Mouse (Mus musculus) hindbrain, embryonic 16.5 days (tissue): ENCODE results near the gene Mthfr. TPM values are rescaled to one million over a fixed set of nuclear protein-coding genes. Genes with fewer than 3 reads are reported as not detected.
A peak's percentile ranks its signal among the peaks of the same experiment; 100 is the strongest.
"Not testable (repeated sequence)": the region's sequence is repeated elsewhere in the genome, so short reads cannot be mapped to it uniquely, and the experiment has no call there.

Experiments used
- ATAC-seq: fragments of 200-750 bp; cut with Nextera tagmentation; 2 replicates; pipeline ENCODE4 v1.8.0; 2017; ENCODE audit warnings: moderate TSS enrichment, moderate library complexity
- H3K27ac ChIP-seq: fragments of 300-500 bp; sonication (generic); 2 replicates; pipeline ENCODE4 v1.5.1; 2014; ENCODE audit warnings: low read depth, mild to moderate bottlenecking, control low read depth, low read length, moderate library complexity
- H3K27me3 ChIP-seq: fragments of 300-500 bp; sonication (generic); replicated peaks from 2 replicates; pipeline ENCODE4 v1.6.1; 2014; ENCODE audit warnings: low read length; ENCODE audit not compliant: control insufficient read depth, insufficient read depth
- H3K36me3 ChIP-seq: fragments of 300-500 bp; sonication (generic); 2 replicates; pipeline ENCODE4 v1.6.1; 2014; ENCODE audit warnings: mild to moderate bottlenecking, low read length, moderate library complexity, mixed read lengths; ENCODE audit not compliant: control insufficient read depth, insufficient read depth
- H3K4me1 ChIP-seq: fragments of 300-500 bp; sonication (generic); 2 replicates; pipeline ENCODE4 v1.6.1; 2014; ENCODE audit warnings: low read depth, low read length; ENCODE audit not compliant: control insufficient read depth, insufficient read depth
- H3K4me2 ChIP-seq: fragments of 300-500 bp; sonication (generic); 2 replicates; pipeline ENCODE4 v1.6.1; 2014; ENCODE audit warnings: mild to moderate bottlenecking, low read length, control low read depth, moderate library complexity
- H3K4me3 ChIP-seq: fragments of 300-500 bp; sonication (generic); 2 replicates; pipeline ENCODE4 v1.5.1; 2014; ENCODE audit warnings: mild to moderate bottlenecking, low read length, control low read depth, moderate library complexity
- H3K9ac ChIP-seq: fragments of 300-500 bp; sonication (generic); 2 replicates; pipeline ENCODE4 v1.6.1; 2014; ENCODE audit warnings: low read depth, mild to moderate bottlenecking, control low read depth, low read length, moderate library complexity
- H3K9me3 ChIP-seq: fragments of 300-500 bp; sonication (generic); 2 replicates; pipeline ENCODE4 v1.6.1; 2014; ENCODE audit warnings: mild to moderate bottlenecking, low read length, moderate library complexity; ENCODE audit not compliant: control insufficient read depth
- WGBS: fragments of 180-500 bp; shearing (Covaris S2); extraction: QIAGEN DNeasy Blood & Tissue Kit; methylation state at CpG from one replicate; pipeline ENCODE4 v1.1.7; 2014; 5-methylcytosine and 5-hydroxymethylcytosine counted together
- polyA plus RNA-seq: library from polyadenylated mRNA; unstranded; fragments of >200 nt; fragmentation: Nextera tagmentation; extraction: Ambion mirVana; gene quantifications from 2 replicates; pipeline ENCODE4 v1.2.1, GENCODE M21; 2015

The Mthfr gene
- polyA plus RNA-seq, 1 experiment from 2014 or later = 16.5 TPM

- no peak for ATAC-seq
- Histone ChIP-seq H3K27me3 (no peaks in the 10 kb centered on the region), H3K4me1 (peaks cover 34% of the 10 kb centered on the region), H3K4me3 (no peak overlapping the region), H3K27ac (no peak overlapping the region), H3K36me3 (peaks cover 7% of the 10 kb centered on the region; the same call in 1 of the 2 replicates), H3K4me2 (no peak overlapping the region), H3K9ac (no peak overlapping the region), H3K9me3 (no peaks in the 10 kb centered on the region)
- 93% methylated on average over 2 of the region's 2 CpGs for WGBS
Observed at GRCm38 (mm10) chr4:148044113-148044512, 5.2 kb downstream of the Mthfr start.

DNA sequence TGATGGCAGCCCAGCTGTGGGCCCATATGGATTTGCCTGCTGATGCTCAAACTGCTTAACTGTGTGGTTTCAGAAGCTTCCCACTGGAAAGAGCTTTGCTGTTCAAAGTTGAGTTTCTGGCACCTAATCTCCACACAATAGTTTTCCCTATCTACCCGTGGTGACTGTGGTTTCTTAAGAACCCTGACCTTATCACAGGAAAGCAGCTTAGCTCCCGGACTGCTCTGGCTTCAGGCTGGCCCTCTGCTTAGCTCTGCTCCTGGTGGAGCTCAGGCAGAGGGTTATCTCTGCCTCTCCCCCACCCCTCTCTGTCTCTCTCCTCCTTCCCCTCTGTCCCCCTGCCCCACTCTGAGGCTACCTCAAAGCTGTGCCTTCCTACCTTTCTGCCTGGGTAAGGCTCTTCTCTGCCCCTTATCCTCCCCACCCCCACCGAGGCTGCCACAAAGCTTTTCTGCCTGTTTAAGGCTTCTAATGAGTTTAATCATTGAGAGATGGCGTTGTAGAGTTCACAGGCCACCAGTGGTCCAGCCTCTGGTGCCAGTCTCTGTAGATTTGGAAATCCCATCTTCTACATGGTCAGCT is 7.7 kb downstream of the Mthfr start:
- H3K9me3 ChIP-seq = no peaks in the 10 kb centered on the region
- no peak overlapping the region for H3K4me3 ChIP-seq
- no peak overlapping the region for H3K4me2 ChIP-seq
- WGBS = 71% methylated on average over 4 of the region's 4 CpGs
- H3K9ac ChIP-seq = no peak overlapping the region
- no peak overlapping the region for H3K27ac ChIP-seq
- peaks cover 9% of the 10 kb centered on the region for H3K36me3 ChIP-seq
- H3K4me1 ChIP-seq = peaks cover 12% of the 10 kb centered on the region
- no peaks in the 10 kb centered on the region for H3K27me3 ChIP-seq
- ATAC-seq = no peak

DNA sequence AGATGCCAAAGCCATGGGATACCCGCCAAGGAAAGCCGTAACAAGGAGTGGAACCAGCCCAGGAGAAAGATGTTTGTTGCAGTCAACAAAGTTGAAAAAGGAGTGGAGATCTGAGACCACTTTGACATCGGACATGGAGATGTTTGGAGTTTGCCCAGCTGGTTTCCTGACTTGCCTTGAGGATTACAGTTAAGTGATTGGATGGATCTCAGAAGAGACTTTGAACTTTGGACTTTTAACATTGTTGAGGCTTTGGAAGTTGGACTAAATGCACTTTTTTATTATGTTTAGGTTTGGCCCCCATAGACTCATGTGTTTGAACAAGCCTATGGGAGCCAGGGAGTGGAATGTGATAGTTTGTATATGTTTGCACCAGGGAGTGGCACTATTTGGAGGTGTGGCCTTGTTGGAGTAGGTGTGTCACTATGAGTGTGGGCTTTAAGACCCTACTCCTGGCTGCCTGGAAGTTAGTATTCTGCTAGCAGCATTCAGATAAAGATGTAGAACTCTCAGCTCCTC is 11.6 kb downstream of the Mthfr start:
- not testable (repeated sequence) for H3K4me2 ChIP-seq, H3K9me3 ChIP-seq, ATAC-seq, H3K27ac ChIP-seq, H3K9ac ChIP-seq, H3K4me3 ChIP-seq, H3K4me1 ChIP-seq, H3K27me3 ChIP-seq
- 99% methylated on average over 3 of the region's 3 CpGs for WGBS
- peaks cover 32% of the 10 kb centered on the region for H3K36me3 ChIP-seq

- Histone ChIP-seq H3K4me2 (no peak overlapping the region), H3K36me3 (peaks cover 40% of the 10 kb centered on the region), H3K4me1 (no peaks in the 10 kb centered on the region), H3K27ac (no peak overlapping the region), H3K4me3 (no peak overlapping the region), H3K9me3 (no peaks in the 10 kb centered on the region), H3K9ac (no peak overlapping the region), H3K27me3 (no peaks in the 10 kb centered on the region)
- no peak for ATAC-seq
- WGBS = 91% methylated on average over 13 of the region's 13 CpGs
Observed at GRCm38 (mm10) chr4:148051046-148051776, 12.3 kb downstream of the Mthfr start.

GRCm38 (mm10) chr4:148051886-148052285 is 13.0 kb downstream of the Mthfr start:
- Histone ChIP-seq H3K4me1 (no peaks in the 10 kb centered on the region), H3K9me3 (no peaks in the 10 kb centered on the region), H3K9ac (no peak overlapping the region), H3K4me2 (no peak overlapping the region), H3K27me3 (no peaks in the 10 kb centered on the region), H3K36me3 (peaks cover 45% of the 10 kb centered on the region), H3K4me3 (no peak overlapping the region), H3K27ac (no peak overlapping the region)
- 89% methylated on average over 11 of the region's 11 CpGs for WGBS
- ATAC-seq = no peak

- Histone ChIP-seq H3K4me3 (no peak overlapping the region), H3K4me1 (no peaks in the 10 kb centered on the region), H3K9ac (no peak overlapping the region), H3K4me2 (no peak overlapping the region), H3K36me3 (peaks cover 50% of the 10 kb centered on the region), H3K9me3 (no peaks in the 10 kb centered on the region), H3K27me3 (no peaks in the 10 kb centered on the region), H3K27ac (no peak overlapping the region)
- no peak for ATAC-seq
- WGBS = 82% methylated on average over 2 of the region's 2 CpGs
Observed at GRCm38 (mm10) chr4:148052976-148053375, 14.1 kb downstream of the Mthfr start.

GRCm38 (mm10) chr4:148053417-148053920 is 14.6 kb downstream of the Mthfr start:
- 83% methylated on average over 12 of the region's 12 CpGs for WGBS

GRCm38 (mm10) chr4:148054961-148055695 is 16.3 kb downstream of the Mthfr start:
- Histone ChIP-seq H3K4me3 (no peak overlapping the region), H3K27me3 (no peaks in the 10 kb centered on the region), H3K4me2 (no peak overlapping the region), H3K36me3 (peaks cover 44% of the 10 kb centered on the region), H3K9ac (no peak overlapping the region), H3K4me1 (no peaks in the 10 kb centered on the region), H3K27ac (no peak overlapping the region), H3K9me3 (no peaks in the 10 kb centered on the region)
- no peak for ATAC-seq
- 89% methylated on average over 21 of the region's 21 CpGs for WGBS

More at GRCm38 (mm10) chr4:148053417-148053920, 14.6 kb downstream of the Mthfr start:
- ATAC-seq = no peak; the same call in 1 of the 2 replicates
- Histone ChIP-seq H3K36me3 (peaks cover 45% of the 10 kb centered on the region), H3K27ac (no peak overlapping the region), H3K9ac (no peak overlapping the region), H3K27me3 (no peaks in the 10 kb centered on the region), H3K4me2 (no peak overlapping the region), H3K4me3 (no peak overlapping the region), H3K4me1 (no peaks in the 10 kb centered on the region), H3K9me3 (no peaks in the 10 kb centered on the region)

GRCm38 (mm10) chr4:148056246-148056645 is 17.4 kb downstream of the Mthfr start:
- Histone ChIP-seq H3K36me3 (peaks cover 44% of the 10 kb centered on the region), H3K27me3 (no peaks in the 10 kb centered on the region), H3K4me2 (no peak overlapping the region), H3K4me1 (no peaks in the 10 kb centered on the region), H3K9ac (0 out of 2 replicates have a peak overlapping the region, but pooled peaks have one; percentile 27), H3K9me3 (no peaks in the 10 kb centered on the region), H3K27ac (peak overlapping the region; percentile 29; the same call in 1 of the 2 replicates), H3K4me3 (no peak overlapping the region)
- no peak for ATAC-seq
- 84% methylated on average over 7 of the region's 7 CpGs for WGBS
